Mouse (Mus musculus) E14TG2a.4 (cell line): ENCODE measurements around the gene Wnt11.

Experiments used
- H3K27me3 ChIP-seq: 2 replicates; pipeline ENCODE4 v1.6.1; 2014; ENCODE audit warnings: low read length, control low read depth; ENCODE audit not compliant: insufficient read depth
- H3K36me3 ChIP-seq: 2 replicates; pipeline ENCODE4 v1.6.1; 2014; ENCODE audit warnings: low read length, control low read depth; ENCODE audit not compliant: insufficient read depth
- H3K4me1 ChIP-seq: replicated peaks from 2 replicates; pipeline ENCODE4 v1.6.1; 2014; ENCODE audit warnings: low read depth, low read length, control low read depth
- H3K4me3 ChIP-seq: replicated peaks from 2 replicates; pipeline ENCODE4 v1.5.1; 2014; ENCODE audit warnings: mild to moderate bottlenecking, low read length
- H3K9me3 ChIP-seq: 2 replicates; pipeline ENCODE4 v1.6.1; 2014; ENCODE audit warnings: low read length, control low read depth
- CTCF ChIP-seq: conservative IDR thresholded peaks from 2 replicates; pipeline ENCODE4 v1.5.1; 2014; ENCODE audit warnings: low read length
- NANOG ChIP-seq: IDR thresholded peaks from 2 replicates; pipeline ENCODE4 v1.6.1; 2014; ENCODE audit warnings: borderline replicate concordance, low read length, mixed read lengths
- POU5F1 ChIP-seq: IDR thresholded peaks from 2 replicates; pipeline ENCODE4 v1.6.1; 2014; ENCODE audit warnings: low read length, borderline replicate concordance

Gene Wnt11

DNA sequence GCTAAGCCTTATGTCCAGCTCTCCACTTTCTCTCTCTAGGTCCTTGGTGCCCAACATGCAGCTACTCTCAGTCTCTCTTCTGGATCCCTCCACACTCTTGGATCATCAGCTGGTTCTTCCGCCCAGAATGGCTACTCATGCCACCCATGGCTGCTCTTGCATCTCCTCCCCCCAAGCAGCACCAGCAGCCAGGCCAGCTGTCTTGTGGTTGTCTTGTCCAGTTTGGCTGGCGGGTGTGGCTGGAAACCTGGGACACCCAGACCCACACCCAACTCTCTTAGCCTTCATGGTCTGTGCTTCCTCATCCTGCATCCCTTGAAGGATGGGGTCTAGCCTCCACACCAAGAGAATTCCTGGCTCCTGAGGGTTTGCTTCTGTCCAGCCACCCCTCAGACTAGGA, 24.3 kb upstream of the Wnt11 start:
- H3K9me3 ChIP-seq, result no peaks in the 10 kb centered on the region
- TF ChIP-seq NANOG (no peak), POU5F1 (no peak), CTCF (no peak)
- H3K4me1 ChIP-seq, result peaks cover 37% of the 10 kb centered on the region

DNA sequence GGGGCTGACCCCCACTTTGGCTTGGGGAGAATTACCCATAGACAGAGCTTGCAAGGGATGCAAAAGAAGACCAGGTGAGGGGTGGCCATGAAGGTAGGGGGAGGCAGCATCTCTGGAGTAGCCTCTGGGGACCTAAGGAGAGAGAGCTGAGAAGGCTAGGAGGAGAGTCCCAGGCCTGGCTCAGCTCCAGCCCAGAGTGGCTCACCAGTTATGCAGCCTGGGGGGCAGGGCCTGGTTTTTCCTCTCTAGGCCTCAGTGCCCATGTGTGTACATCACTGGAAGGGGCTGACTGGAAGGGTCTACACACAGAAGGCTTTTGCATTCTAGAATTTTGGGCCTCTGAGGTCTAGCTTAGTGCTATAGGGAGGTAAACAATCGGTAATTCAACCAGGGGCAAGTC, 14.4 kb upstream of the Wnt11 start:
- H3K36me3 ChIP-seq, result no peaks in the 10 kb centered on the region
- TF ChIP-seq NANOG (no peak), CTCF (no peak), POU5F1 (no peak)
- peaks cover 46% of the 10 kb centered on the region for H3K27me3 ChIP-seq
- H3K4me3 ChIP-seq, result no peak overlapping the region
- H3K4me1 ChIP-seq, result peaks cover 37% of the 10 kb centered on the region
- no peaks in the 10 kb centered on the region for H3K9me3 ChIP-seq

More for the DNA sequence above, 24.3 kb upstream of the Wnt11 start:
- no peak overlapping the region for H3K4me3 ChIP-seq
- peaks cover 31% of the 10 kb centered on the region for H3K27me3 ChIP-seq
- no peaks in the 10 kb centered on the region for H3K36me3 ChIP-seq

DNA sequence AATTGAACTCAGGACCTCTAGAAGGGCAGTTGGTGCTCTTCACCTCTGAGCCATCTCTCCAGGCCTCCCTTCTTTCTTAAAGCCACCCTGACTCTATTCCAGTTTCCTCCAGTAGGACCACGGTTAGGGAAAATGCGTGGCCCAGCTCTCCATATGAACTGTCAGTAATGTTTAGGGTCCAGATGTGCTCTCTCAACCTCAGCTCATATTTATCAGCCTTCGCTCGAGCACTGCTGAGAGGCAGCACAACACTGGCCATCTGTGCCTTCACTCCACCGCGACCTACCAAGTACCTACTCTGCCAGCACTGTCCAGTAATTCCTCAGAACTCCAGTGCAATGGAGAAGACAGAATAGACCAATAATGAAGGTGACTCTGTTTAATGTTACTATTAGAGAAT, 12.0 kb upstream of the Wnt11 start:
- Histone ChIP-seq H3K27me3 (peaks cover 59% of the 10 kb centered on the region), H3K36me3 (no peaks in the 10 kb centered on the region), H3K4me1 (peaks cover 34% of the 10 kb centered on the region), H3K9me3 (no peaks in the 10 kb centered on the region), H3K4me3 (no peak overlapping the region)
- TF ChIP-seq CTCF (no peak), NANOG (no peak), POU5F1 (no peak)

GRCm38 (mm10) chr7:98823896-98824822, 10.8 kb upstream of the Wnt11 start:
- peak overlapping the region; percentile 62 for H3K4me3 ChIP-seq
- H3K9me3 ChIP-seq, result no peaks in the 10 kb centered on the region
- H3K4me1 ChIP-seq, result peaks cover 47% of the 10 kb centered on the region
- no peaks in the 10 kb centered on the region for H3K36me3 ChIP-seq
- H3K27me3 ChIP-seq, result peaks cover 59% of the 10 kb centered on the region
- no peak for TF ChIP-seq NANOG
- no peak for TF ChIP-seq CTCF
- peak; percentile 56; the same call in 1 of the 2 replicates for TF ChIP-seq POU5F1

GRCm38 (mm10) chr7:98828052-98828451, 6.9 kb upstream of the Wnt11 start:
- Histone ChIP-seq H3K4me3 (no peak overlapping the region), H3K4me1 (peaks cover 65% of the 10 kb centered on the region), H3K36me3 (no peaks in the 10 kb centered on the region), H3K27me3 (peaks cover 75% of the 10 kb centered on the region), H3K9me3 (no peaks in the 10 kb centered on the region)
- TF ChIP-seq NANOG (no peak), CTCF (no peak), POU5F1 (no peak)

GRCm38 (mm10) chr7:98828876-98829275, 6.0 kb upstream of the Wnt11 start:
- TF ChIP-seq CTCF (no peak), POU5F1 (no peak), NANOG (no peak)
- Histone ChIP-seq H3K4me3 (no peak overlapping the region), H3K9me3 (no peaks in the 10 kb centered on the region), H3K27me3 (peaks cover 83% of the 10 kb centered on the region), H3K36me3 (no peaks in the 10 kb centered on the region), H3K4me1 (peaks cover 60% of the 10 kb centered on the region)

GRCm38 (mm10) chr7:98831290-98831689, 3.6 kb upstream of the Wnt11 start:
- TF ChIP-seq NANOG (no peak), CTCF (no peak), POU5F1 (no peak)
- no peaks in the 10 kb centered on the region for H3K36me3 ChIP-seq
- peaks cover 58% of the 10 kb centered on the region for H3K4me1 ChIP-seq
- H3K9me3 ChIP-seq, result no peaks in the 10 kb centered on the region
- H3K4me3 ChIP-seq, result no peak overlapping the region
- H3K27me3 ChIP-seq, result peaks cover 96% of the 10 kb centered on the region

GRCm38 (mm10) chr7:98835519-98836441, 868 bp downstream of the Wnt11 start:
- TF ChIP-seq POU5F1 (no peak), CTCF (no peak), NANOG (no peak)
- peaks cover 65% of the 10 kb centered on the region for H3K4me1 ChIP-seq
- no peaks in the 10 kb centered on the region for H3K9me3 ChIP-seq
- H3K36me3 ChIP-seq, result no peaks in the 10 kb centered on the region
- peaks cover 99% of the 10 kb centered on the region for H3K27me3 ChIP-seq
- H3K4me3 ChIP-seq, result peak overlapping the region; percentile 75
